Mouse (Mus musculus) ES-E14 (cell line): ENCODE measurements at regions not wholly inside any gene's neighbourhood (a gene's known extent, or its start where the extent isn't known, plus 50 kb on each side); places are given as distances from the start of the nearest gene placed in this dataset.
"Not testable (repeated sequence)": the region's sequence is repeated elsewhere in the genome, so short reads cannot be mapped to it uniquely, and the experiment has no call there.

Experiments used
- DNase-seq: peaks from one replicate; pipeline ENCODE4 v3.0.0-alpha.2; 2013; ENCODE audit warnings: low read depth, low spot score
- H3K27ac ChIP-seq: 2 replicates; pipeline ENCODE4 v1.5.1; 2012; ENCODE audit warnings: low read depth, mild to moderate bottlenecking, low read length, moderate library complexity, mixed read lengths; ENCODE audit not compliant: poor library complexity, insufficient read depth, severe bottlenecking
- H3K36me3 ChIP-seq: 2 replicates; pipeline ENCODE4 v1.6.1; 2012; ENCODE audit warnings: mild to moderate bottlenecking, low read length, moderate library complexity, mixed read lengths; ENCODE audit not compliant: control insufficient read depth, poor library complexity, insufficient read depth, severe bottlenecking
- H3K4me1 ChIP-seq, 2 experiments: fragments of 150-350 bp in 1 of 2; sonication (generic) in 1 of 2; 2 replicates each; pipeline ENCODE4 v1.6.1; 2012; ENCODE audit warnings: low read length in 2 of 2, mild to moderate bottlenecking in 1 of 2, mixed read lengths in 1 of 2; ENCODE audit not compliant: control insufficient read depth in 2 of 2, insufficient read depth in 2 of 2, poor library complexity in 1 of 2
- H3K4me3 ChIP-seq, 2 experiments: fragments of 150-350 bp in 1 of 2; sonication (generic) in 1 of 2; 2 replicates each; pipeline ENCODE4 v1.5.1; 2012; ENCODE audit warnings: low read length in 2 of 2, low read depth in 1 of 2, mild to moderate bottlenecking in 1 of 2, mixed read lengths in 1 of 2; ENCODE audit not compliant: insufficient read depth in 1 of 2, poor library complexity in 1 of 2, severe bottlenecking in 1 of 2
- H3K9ac ChIP-seq: 2 replicates; pipeline ENCODE4 v1.6.1; 2012; ENCODE audit warnings: low read depth, mild to moderate bottlenecking, low read length, mixed read lengths; ENCODE audit not compliant: poor library complexity, insufficient read depth, severe bottlenecking
- H3K9me3 ChIP-seq: fragments of 150-350 bp; sonication (generic); 2 replicates; pipeline ENCODE4 v1.6.1; 2012; ENCODE audit warnings: low read depth, mild to moderate bottlenecking, low read length; ENCODE audit not compliant: control insufficient read depth, insufficient read depth
- CHD2 ChIP-seq: IDR thresholded peaks from 2 replicates; pipeline ENCODE4 v1.6.1; 2014; ENCODE audit warnings: mild to moderate bottlenecking, low read depth, low read length, inconsistent platforms
- HCFC1 ChIP-seq: IDR thresholded peaks from 2 replicates; pipeline ENCODE4 v1.6.1; 2012; ENCODE audit warnings: low read length, inconsistent platforms, borderline replicate concordance; ENCODE audit not compliant: insufficient read depth
- MAFK ChIP-seq: IDR thresholded peaks from 2 replicates; pipeline ENCODE4 v1.6.1; 2014; ENCODE audit warnings: mild to moderate bottlenecking, low read depth, low read length, inconsistent platforms; ENCODE audit not compliant: insufficient read depth
- ZC3H11A ChIP-seq: IDR thresholded peaks from 2 replicates; pipeline ENCODE4 v1.6.1; 2012; ENCODE audit warnings: low read depth, mild to moderate bottlenecking, inconsistent platforms, low read length, borderline replicate concordance
- ZNF384 ChIP-seq: IDR thresholded peaks from 2 replicates; pipeline ENCODE4 v1.6.1; 2012; ENCODE audit warnings: low read depth, low read length, inconsistent platforms
- in situ Hi-C, 2 experiments: fragments of 600-800 bp; cut with MboI; formaldehyde crosslinking; loops; one replicate each; pipeline ENCODE4 v1.15.1; 2025; ENCODE audit warnings: low sequenced_read_pairs in 2 of 2, inconsistent platforms in 1 of 2; ENCODE audit not compliant: unreplicated experiment in 2 of 2

DNA sequence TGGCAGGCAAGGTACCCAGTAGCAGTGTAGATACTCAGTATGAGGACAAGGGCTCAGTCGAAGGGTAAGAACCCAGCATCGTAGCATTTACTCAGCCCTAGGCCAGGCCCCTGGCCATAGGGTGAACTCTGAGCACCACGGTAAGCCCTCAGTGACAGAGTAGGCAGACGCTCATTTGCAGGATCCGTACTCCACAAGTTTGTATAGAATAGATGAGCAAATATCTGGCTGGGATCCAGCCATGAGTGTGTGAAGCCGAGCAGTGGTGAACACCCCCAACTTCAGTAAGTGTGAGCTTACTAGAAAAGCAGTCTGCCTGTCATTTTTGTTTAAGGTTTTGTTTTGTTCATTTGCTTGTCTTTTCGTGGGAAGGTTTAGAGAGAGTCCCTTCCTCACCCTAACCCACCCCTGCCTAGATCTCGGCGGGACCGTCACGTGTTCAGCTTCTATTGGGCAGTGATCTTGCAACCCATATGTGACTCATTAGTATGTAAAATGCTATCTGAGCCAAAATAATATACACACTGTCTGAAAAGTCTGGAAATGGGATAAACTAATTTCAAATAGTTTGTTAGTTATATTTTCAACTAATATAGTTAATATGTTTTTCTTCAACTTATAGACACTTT lies 76.3 kb downstream of the Gm5447 start:
- in situ Hi-C loops = no loop called here
- Histone ChIP-seq H3K4me1 (no peaks in the 10 kb centered on the region), H3K9me3 (no peaks in the 10 kb centered on the region), H3K4me3 (no peak overlapping the region), H3K36me3 (no peaks in the 10 kb centered on the region), H3K27ac (no peak overlapping the region), H3K9ac (no peak overlapping the region)
- DNase-seq = no peak
- TF ChIP-seq CHD2 (no peak), HCFC1 (no peak), ZNF384 (no peak), MAFK (no peak), ZC3H11A (no peak)

- in situ Hi-C loops, H3K9me3 ChIP-seq, H3K27ac ChIP-seq, DNase-seq, H3K4me3 ChIP-seq, H3K4me1 ChIP-seq, H3K9ac ChIP-seq, H3K36me3 ChIP-seq: not testable (repeated sequence)
These were observed 77.6 kb downstream of the Gm5447 start for GRCm38 (mm10) chr13:31051586-31051985.

- DNase-seq = no peak
- TF ChIP-seq MAFK = no peak
- no peak for TF ChIP-seq ZC3H11A
- TF ChIP-seq ZNF384 = no peak
- TF ChIP-seq HCFC1 = no peak
- TF ChIP-seq CHD2 = no peak
- no peaks in the 10 kb centered on the region for H3K9me3 ChIP-seq
- no peak overlapping the region for H3K9ac ChIP-seq
- H3K4me3 ChIP-seq = no peak overlapping the region
- no peaks in the 10 kb centered on the region for H3K36me3 ChIP-seq
- in situ Hi-C loops = no loop called here
- no peak overlapping the region for H3K27ac ChIP-seq
- H3K4me1 ChIP-seq = no peaks in the 10 kb centered on the region
These were observed 80.4 kb downstream of the Gm5447 start for GRCm38 (mm10) chr13:31054356-31054755.

- H3K9ac ChIP-seq = no peak overlapping the region
- no peaks in the 10 kb centered on the region for H3K4me1 ChIP-seq
- TF ChIP-seq ZNF384 (no peak), ZC3H11A (no peak), CHD2 (no peak), MAFK (no peak)
- in situ Hi-C loops = no loop called here
- DNase-seq = no peak
- no peak overlapping the region for H3K27ac ChIP-seq
- H3K9me3 ChIP-seq = no peaks in the 10 kb centered on the region
- no peaks in the 10 kb centered on the region for H3K36me3 ChIP-seq
- no peak overlapping the region for H3K4me3 ChIP-seq
These were observed 81.5 kb downstream of the Gm5447 start for GRCm38 (mm10) chr13:31055376-31056083.

- H3K4me1 ChIP-seq = no peaks in the 10 kb centered on the region
- H3K36me3 ChIP-seq = no peaks in the 10 kb centered on the region
- H3K9me3 ChIP-seq = no peaks in the 10 kb centered on the region
- no peak overlapping the region for H3K4me3 ChIP-seq
- no peak overlapping the region for H3K9ac ChIP-seq
- TF ChIP-seq CHD2 (no peak), MAFK (no peak), ZNF384 (no peak), ZC3H11A (no peak), HCFC1 (no peak)
- no peak overlapping the region for H3K27ac ChIP-seq
- no peak for DNase-seq
- in situ Hi-C loops = no loop called here
These were observed 82.3 kb downstream of the Gm5447 start for GRCm38 (mm10) chr13:31056154-31056871.
